Mouse (Mus musculus): Measurements from ENCODE around the gene Nhlrc2. TPM values are rescaled to one million over a fixed set of nuclear protein-coding genes. Genes with fewer than 3 reads are reported as not detected.

Gene Nhlrc2
- polyA plus RNA-seq, 1 experiment: 4.6 TPM

DNA sequence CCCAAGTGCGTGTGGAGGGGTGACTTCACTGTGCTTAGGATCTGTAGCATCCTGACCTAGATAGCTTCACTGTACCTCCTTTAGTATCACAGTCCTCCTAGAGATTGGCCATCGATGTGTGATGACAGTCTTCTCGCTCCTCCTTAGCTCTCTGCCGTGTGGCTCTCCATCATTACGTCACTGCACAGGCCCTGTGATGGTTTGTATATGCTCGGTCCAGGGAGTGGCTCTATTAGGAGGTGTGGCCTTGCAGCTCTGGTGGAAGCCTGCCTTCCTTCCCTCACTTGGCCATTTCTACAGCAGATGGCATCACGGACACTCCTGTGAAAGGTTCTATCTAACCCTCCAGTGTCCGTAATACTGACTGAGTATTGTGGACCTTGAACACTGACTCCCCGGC is 12.3 kb upstream of the Nhlrc2 start:
- peaks cover 96% of the 10 kb centered on the region for H3K36me3 ChIP-seq (replicated peaks; ENCODE audit: low read length)

DNA sequence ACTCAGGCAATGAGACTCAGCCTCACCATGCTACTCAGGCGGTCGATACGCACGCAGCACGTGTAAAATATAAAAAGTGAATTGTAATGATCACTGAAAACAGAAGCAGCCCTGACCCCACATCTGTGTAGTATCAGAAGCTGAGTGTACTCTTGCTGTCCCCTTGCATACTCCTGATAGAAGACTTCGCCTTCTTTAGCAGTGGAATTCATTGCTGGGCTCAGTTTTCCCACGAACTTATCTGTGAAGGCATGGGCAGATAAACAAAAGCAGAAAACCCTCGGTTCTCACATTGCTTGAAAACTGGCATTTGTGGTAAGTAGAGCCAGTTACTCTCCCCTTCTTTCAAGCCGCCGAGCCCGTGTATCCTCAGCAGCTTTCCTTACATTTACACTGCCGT is 4.7 kb upstream of the Nhlrc2 start:
- no peaks in the 10 kb centered on the region for H3K9me3 ChIP-seq
- no peaks in the 10 kb centered on the region for H3K27me3 ChIP-seq (replicated peaks)
- H3K4me3 ChIP-seq (replicated peaks): no peak overlapping the region
- peaks cover 75% of the 10 kb centered on the region for H3K36me3 ChIP-seq (replicated peaks; ENCODE audit: low read length)
- H3K4me1 ChIP-seq: peaks cover 27% of the 10 kb centered on the region
- TF ChIP-seq FLI1 (IDR thresholded peaks at IDR 0.05; ENCODE audit: low read length) (no peak), GATA1 (IDR thresholded peaks at IDR 0.05; ENCODE audit: borderline replicate concordance, low read length) (no peak)

More for the DNA sequence above, 12.3 kb upstream of the Nhlrc2 start:
- Histone ChIP-seq H3K27me3 (replicated peaks) (no peaks in the 10 kb centered on the region), H3K4me1 (peaks cover 11% of the 10 kb centered on the region), H3K9me3 (no peaks in the 10 kb centered on the region), H3K4me3 (replicated peaks) (no peak overlapping the region)
- TF ChIP-seq GATA1 (IDR thresholded peaks at IDR 0.05; ENCODE audit: borderline replicate concordance, low read length) (no peak), FLI1 (IDR thresholded peaks at IDR 0.05; ENCODE audit: low read length) (no peak)

DNA sequence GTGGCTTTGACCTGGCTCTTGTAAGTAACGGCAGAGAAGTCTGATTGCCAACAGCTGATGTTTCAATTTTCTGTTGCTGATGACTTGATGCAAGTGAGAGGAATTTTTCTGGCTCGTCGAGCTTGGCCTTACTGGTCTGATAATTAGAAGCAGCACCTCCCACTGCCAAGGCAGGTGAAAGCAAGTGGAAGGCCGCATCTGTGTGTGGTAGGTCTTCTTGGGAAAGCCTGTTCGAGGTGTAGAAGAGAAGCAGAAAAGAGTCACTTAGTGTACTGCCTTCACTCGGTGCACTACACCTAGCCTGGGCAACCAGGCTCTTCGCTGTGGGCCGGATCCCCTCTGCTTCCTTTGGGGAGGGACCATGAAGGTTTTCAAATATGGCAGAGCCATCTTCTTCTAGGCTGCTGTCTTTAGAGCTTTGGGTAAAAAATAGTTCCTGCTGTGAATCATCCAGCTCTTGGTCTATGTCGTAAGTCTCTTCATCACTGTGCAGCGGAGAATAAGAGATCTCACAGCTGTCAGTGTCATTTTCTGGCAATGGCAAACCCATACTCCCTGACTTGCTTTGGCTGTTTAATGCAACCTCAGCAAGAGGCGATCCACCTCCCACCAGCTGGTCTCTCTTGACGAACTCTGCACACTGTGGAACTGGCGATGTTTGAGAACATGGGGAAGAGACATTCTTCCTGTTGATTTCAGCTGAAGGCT is 3.2 kb upstream of the Nhlrc2 start:
- H3K9me3 ChIP-seq: no peaks in the 10 kb centered on the region
- no peaks in the 10 kb centered on the region for H3K27me3 ChIP-seq (replicated peaks)
- H3K4me3 ChIP-seq (replicated peaks): no peak overlapping the region
- H3K36me3 ChIP-seq (replicated peaks; ENCODE audit: low read length): peaks cover 61% of the 10 kb centered on the region
- H3K4me1 ChIP-seq: peaks cover 34% of the 10 kb centered on the region
- TF ChIP-seq GATA1 (IDR thresholded peaks at IDR 0.05; ENCODE audit: borderline replicate concordance, low read length): no peak
- TF ChIP-seq FLI1 (IDR thresholded peaks at IDR 0.05; ENCODE audit: low read length): no peak

DNA sequence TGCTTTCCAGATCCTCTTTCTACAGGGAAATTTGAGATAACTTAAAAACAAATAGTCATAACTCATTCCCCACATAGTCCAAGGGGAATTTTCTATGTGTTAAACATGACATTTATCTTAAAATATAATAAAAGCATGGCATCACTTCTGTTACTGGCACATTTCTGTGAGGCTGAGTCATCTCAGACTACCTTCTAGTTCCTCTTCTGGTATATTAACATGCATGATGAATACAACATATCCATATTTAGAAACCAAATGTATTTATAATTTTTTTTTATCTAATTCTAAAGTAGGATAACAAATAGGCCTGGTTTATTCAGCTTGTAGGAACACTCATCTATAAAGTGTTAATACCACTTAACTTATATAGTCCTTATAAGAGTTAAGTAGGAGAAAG is 2.0 kb upstream of the Nhlrc2 start:
- H3K36me3 ChIP-seq (replicated peaks; ENCODE audit: low read length): peaks cover 54% of the 10 kb centered on the region
- no peak overlapping the region for H3K4me3 ChIP-seq (replicated peaks)
- H3K9me3 ChIP-seq: no peaks in the 10 kb centered on the region
- H3K27me3 ChIP-seq (replicated peaks): no peaks in the 10 kb centered on the region
- peaks cover 42% of the 10 kb centered on the region for H3K4me1 ChIP-seq
- TF ChIP-seq GATA1 (IDR thresholded peaks at IDR 0.05; ENCODE audit: borderline replicate concordance, low read length) (no peak), FLI1 (IDR thresholded peaks at IDR 0.05; ENCODE audit: low read length) (no peak)

DNA sequence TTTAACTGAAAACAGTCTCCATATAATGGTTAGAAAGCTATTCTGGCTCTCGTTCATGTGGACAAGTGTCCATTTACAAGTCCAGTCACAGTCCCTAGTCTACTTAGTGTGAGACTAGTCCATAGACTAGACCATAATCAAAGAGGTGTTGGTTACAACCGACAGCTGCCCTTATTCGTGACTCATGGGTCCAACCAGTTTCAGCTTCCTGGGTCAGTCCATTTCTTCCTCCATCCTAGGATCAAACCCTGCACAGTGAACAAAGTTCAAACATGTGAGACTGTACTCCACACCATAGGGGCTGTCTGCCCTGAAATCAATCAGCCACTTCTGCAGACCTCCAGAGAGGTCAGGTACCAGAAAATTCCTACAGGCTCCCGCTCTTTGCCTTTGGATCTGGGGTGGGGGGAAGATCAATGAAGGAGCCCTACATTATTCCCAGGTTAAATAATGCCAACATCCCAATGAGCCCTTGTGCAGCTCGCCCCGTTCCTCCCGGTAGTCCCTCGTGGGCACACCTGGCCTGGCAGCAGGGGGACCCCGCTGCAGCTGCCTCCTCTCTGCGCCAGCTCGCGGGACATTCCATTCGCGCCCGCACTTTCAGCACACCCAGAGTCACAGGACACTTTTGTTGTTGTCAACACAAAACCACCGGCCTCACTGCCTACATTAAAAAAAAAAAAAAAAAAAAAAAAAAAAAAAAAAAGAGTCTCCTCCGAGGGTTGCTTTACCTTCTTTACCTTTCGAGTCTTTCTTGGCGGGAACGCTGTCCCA is 418 bp upstream of the Nhlrc2 start, which contains the start of gene Dclre1a:
Gene Dclre1a, minus strand, starts transcription at position 767 of the 774 bp plus-strand sequence.
- Histone ChIP-seq H3K9me3 (no peaks in the 10 kb centered on the region), H3K4me1 (peaks cover 47% of the 10 kb centered on the region), H3K4me3 (replicated peaks) (peak within 1 kb of the TSS; percentile 98), H3K36me3 (replicated peaks; ENCODE audit: low read length) (peaks cover 54% of the 10 kb centered on the region), H3K27me3 (replicated peaks) (no peaks in the 10 kb centered on the region)
- no peak for TF ChIP-seq GATA1 (IDR thresholded peaks at IDR 0.05; ENCODE audit: borderline replicate concordance, low read length)
- TF ChIP-seq FLI1 (IDR thresholded peaks at IDR 0.05; ENCODE audit: low read length): no peak

DNA sequence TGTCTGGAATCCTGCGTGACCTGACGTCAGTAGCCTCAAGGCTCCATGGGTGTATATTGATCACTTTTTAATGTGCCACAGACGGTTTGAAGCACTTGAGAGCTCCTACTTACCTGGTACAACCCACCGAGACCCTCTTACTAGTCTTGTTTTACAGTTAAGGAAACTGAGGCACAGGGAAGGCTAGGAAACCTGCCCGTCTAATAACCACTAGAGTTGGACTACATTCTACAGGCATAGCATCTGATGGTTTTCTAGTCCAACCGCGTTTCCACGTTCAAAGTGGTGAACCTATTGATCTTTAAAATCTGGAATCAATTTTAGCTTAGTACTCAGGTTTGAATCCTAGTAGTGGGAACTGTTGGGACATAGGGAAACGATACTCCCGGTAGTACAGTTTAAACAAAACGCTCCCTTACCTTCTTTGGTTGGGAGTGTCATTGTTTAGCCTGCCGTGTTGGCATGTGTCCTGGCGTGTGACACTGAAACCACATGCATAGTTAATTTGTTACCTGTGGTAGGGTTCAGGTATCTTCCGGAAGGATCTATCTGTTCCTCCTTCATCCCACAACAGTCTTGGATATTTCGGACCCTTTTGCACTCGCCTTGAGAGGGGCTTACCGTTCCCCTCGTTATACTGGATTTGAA is 1.1 kb downstream of the Nhlrc2 start:
- Histone ChIP-seq H3K9me3 (no peaks in the 10 kb centered on the region), H3K36me3 (replicated peaks; ENCODE audit: low read length) (peaks cover 54% of the 10 kb centered on the region), H3K4me1 (peaks cover 45% of the 10 kb centered on the region), H3K27me3 (replicated peaks) (no peaks in the 10 kb centered on the region), H3K4me3 (replicated peaks) (peak overlapping the region; percentile 98)
- TF ChIP-seq GATA1 (IDR thresholded peaks at IDR 0.05; ENCODE audit: borderline replicate concordance, low read length) (no peak), FLI1 (IDR thresholded peaks at IDR 0.05; ENCODE audit: low read length) (no peak)

DNA sequence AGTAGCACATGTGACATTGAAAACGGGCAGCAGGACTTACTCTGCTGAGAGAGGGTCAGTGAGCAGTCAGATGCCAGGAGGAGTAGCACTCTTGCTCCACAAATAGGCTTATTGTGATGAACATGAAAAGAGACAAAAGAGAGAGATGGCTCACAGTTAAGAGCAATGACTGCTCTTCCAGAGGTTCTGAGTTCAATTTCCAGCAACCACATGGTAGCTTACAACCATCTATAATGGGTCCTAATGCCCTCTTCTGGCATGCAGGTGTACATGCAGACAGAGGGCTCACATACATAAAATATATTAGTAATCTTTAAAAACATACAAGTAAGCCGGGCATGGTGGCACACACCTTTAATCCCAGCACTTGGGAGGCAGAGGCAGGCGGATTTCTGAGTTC is 5.1 kb downstream of the Nhlrc2 start:
- Histone ChIP-seq H3K9me3 (no peaks in the 10 kb centered on the region), H3K4me3 (replicated peaks) (no peak overlapping the region), H3K27me3 (replicated peaks) (no peaks in the 10 kb centered on the region), H3K36me3 (replicated peaks; ENCODE audit: low read length) (peaks cover 65% of the 10 kb centered on the region), H3K4me1 (peaks cover 43% of the 10 kb centered on the region)
- TF ChIP-seq FLI1 (IDR thresholded peaks at IDR 0.05; ENCODE audit: low read length) (no peak), GATA1 (IDR thresholded peaks at IDR 0.05; ENCODE audit: borderline replicate concordance, low read length) (no peak)

DNA sequence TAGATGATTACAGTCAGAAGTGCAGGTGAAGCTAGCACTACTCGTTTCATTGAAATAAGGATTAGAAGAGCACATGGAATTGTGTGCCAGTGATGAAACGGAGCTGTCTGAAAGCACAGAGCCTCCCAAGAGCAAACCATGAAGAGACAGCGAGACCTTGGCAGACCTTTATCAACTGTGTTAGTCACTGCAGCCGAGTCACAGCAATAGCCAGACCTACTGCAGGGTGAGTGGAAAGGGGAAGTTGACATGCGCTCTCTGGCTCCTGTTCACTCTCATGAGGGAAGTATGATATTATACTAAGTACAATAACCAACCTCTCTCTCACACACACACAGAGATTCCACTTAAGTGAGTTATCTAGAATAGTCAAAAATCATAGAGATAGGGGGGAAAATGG is 7.9 kb downstream of the Nhlrc2 start:
- TF ChIP-seq FLI1 (IDR thresholded peaks at IDR 0.05; ENCODE audit: low read length): no peak
- TF ChIP-seq GATA1 (IDR thresholded peaks at IDR 0.05; ENCODE audit: borderline replicate concordance, low read length): no peak
- peaks cover 84% of the 10 kb centered on the region for H3K36me3 ChIP-seq (replicated peaks; ENCODE audit: low read length)
- H3K4me3 ChIP-seq (replicated peaks): peak overlapping the region; percentile 51

DNA sequence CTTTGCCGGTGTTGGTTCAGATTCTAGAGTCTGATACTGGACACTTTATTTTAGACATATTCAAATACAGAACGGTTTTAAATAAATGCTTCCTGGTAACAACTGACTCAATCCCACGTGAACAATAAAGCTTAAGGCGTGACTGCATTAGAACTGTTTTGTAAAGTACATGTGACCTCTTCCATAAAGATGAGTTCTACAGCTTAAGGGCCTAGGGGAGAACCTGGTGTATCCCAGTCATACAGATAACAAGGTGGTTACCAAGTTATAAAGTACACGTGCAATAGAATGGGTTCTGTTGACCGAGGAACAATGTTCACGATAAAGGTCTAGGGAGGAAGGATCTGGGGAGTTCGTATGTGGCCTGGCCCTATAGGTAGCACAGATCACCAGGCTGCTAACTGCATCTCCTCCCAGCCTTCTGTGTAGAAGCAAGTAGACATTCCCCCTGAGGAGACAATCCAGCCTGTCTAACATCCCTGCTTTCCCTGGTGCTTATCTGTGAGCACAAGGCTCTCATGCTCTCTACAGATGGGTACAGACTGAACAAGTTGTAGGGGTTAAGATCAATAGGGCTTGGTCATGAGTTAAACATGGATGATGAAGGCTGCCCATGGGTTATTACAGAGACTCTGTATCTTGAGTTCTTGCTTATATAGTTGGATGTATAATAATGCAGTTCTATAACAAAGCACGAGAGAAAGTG is 14.5 kb downstream of the Nhlrc2 start:
- Histone ChIP-seq H3K36me3 (replicated peaks; ENCODE audit: low read length) (peaks cover 61% of the 10 kb centered on the region), H3K4me1 (peaks cover 49% of the 10 kb centered on the region)

More for the DNA sequence above, 7.9 kb downstream of the Nhlrc2 start:
- H3K4me1 ChIP-seq: peaks cover 36% of the 10 kb centered on the region
- H3K27me3 ChIP-seq (replicated peaks): no peaks in the 10 kb centered on the region
- no peaks in the 10 kb centered on the region for H3K9me3 ChIP-seq

More for the DNA sequence above, 14.5 kb downstream of the Nhlrc2 start:
- Histone ChIP-seq H3K9me3 (no peaks in the 10 kb centered on the region), H3K4me3 (replicated peaks) (no peak overlapping the region), H3K27me3 (replicated peaks) (no peaks in the 10 kb centered on the region)
- no peak for TF ChIP-seq GATA1 (IDR thresholded peaks at IDR 0.05; ENCODE audit: borderline replicate concordance, low read length)
- TF ChIP-seq FLI1 (IDR thresholded peaks at IDR 0.05; ENCODE audit: low read length): no peak
